8 mouse cellular contexts compared by ENCODE assay signal in the genomic region with DNA sequence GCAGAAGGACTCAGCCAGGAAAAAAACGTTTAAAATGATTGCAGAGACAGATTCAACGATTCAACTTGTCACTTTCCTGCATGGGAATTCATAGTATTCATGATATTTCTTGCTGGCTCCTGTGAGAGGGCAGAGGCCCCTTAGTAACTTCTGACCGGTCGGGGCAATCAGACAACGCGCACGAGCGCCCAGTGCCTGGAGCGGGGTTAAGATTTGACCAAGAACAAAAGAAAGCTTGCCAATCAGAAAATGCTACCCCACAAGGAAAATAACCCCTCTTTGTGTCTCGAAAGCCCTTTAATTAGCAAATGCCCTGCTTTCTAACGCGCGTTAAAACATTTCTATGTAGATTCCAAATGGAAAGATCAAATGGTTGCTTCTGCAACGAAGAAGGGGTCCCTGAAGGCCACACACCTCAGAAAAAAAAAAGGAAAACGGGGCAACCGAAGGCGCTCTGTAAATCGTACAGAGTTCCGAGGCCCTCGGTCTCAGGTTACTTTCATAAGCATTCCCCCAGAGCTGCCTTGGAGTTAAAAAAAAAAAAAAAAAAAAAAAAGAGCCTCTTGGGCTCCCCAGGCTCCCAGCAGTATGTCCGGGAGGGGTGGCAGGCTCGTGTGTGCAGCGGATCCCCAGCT. TPM values are rescaled to one million over a fixed set of nuclear protein-coding genes. Genes with fewer than 3 reads are reported as not detected.
DNase-seq lines count a peak whose midpoint lies in the region; ATAC-seq and TF ChIP-seq lines count a peak whose summit lies in the region.

No protein-coding gene starts in this region.

- peaks cover 16% of the 10 kb centered on the region for H3K36me3 ChIP-seq in megakaryocyte, embryonic 14.5 days (replicated peaks; ENCODE audit: low read length)
- H3K36me3 ChIP-seq in embryonic facial prominence, embryonic 11.5 days (replicated peaks; ENCODE audit: control insufficient read depth, insufficient read depth, low read depth, low read length) = no peaks in the 10 kb centered on the region
- no peaks in the 10 kb centered on the region for H3K36me3 ChIP-seq in intestine, embryonic 15.5 days
- no peaks in the 10 kb centered on the region for H3K36me3 ChIP-seq in liver, postnatal 0 days (replicated peaks; ENCODE audit: insufficient read depth, low read length)

- H3K27me3 ChIP-seq in megakaryocyte, embryonic 14.5 days (replicated peaks) = peaks cover 30% of the 10 kb centered on the region
- H3K27me3 ChIP-seq in embryonic facial prominence, embryonic 11.5 days (ENCODE audit: control insufficient read depth, insufficient read depth, low read length) = no peaks in the 10 kb centered on the region
- no peaks in the 10 kb centered on the region for H3K27me3 ChIP-seq in intestine, embryonic 15.5 days (replicated peaks)
- H3K27me3 ChIP-seq in liver, postnatal 0 days (ENCODE audit: insufficient read depth, low read length) = no peaks in the 10 kb centered on the region; the same call in 1 of the 2 replicates

- peak overlapping the region; percentile 47 for H3K4me2 ChIP-seq in embryonic facial prominence, embryonic 11.5 days (ENCODE audit: low read depth, low read length)
- H3K4me2 ChIP-seq in intestine, embryonic 15.5 days (replicated peaks) = peak overlapping the region; percentile 94
- H3K4me2 ChIP-seq in liver, postnatal 0 days (ENCODE audit: low read depth, low read length) = peak overlapping the region; percentile 100

- WGBS in embryonic facial prominence, embryonic 11.5 days = under 1% methylated on average over 23 of the region's 23 CpGs
- WGBS in intestine, embryonic 15.5 days = 2% methylated on average over 23 of the region's 23 CpGs
- 6% methylated on average over 23 of the region's 23 CpGs for WGBS in liver, postnatal 0 days (ENCODE audit: insufficient replicate concordance)

- TF ChIP-seq CTCF in liver, postnatal 0 days (IDR thresholded peaks at IDR 0.05; ENCODE audit: low read depth) = no peak

- H3K27ac ChIP-seq in embryonic facial prominence, embryonic 11.5 days (replicated peaks; ENCODE audit: low read depth, low read length) = peak overlapping the region; percentile 90
- peak overlapping the region; percentile 94 for H3K27ac ChIP-seq in intestine, embryonic 15.5 days
- H3K27ac ChIP-seq in liver, postnatal 0 days (ENCODE audit: low read depth) = peak overlapping the region; percentile 85

- H3K4me3 ChIP-seq in megakaryocyte, embryonic 14.5 days (replicated peaks) = peak overlapping the region; percentile 95
- H3K4me3 ChIP-seq in embryonic facial prominence, embryonic 11.5 days (ENCODE audit: low read depth, low read length) = peak overlapping the region; percentile 87
- H3K4me3 ChIP-seq in intestine, embryonic 15.5 days (replicated peaks) = peak overlapping the region; percentile 80
- peak overlapping the region; percentile 69 for H3K4me3 ChIP-seq in liver, postnatal 0 days (ENCODE audit: low read depth, low read length)

- no peak for DNase-seq in embryonic facial prominence, embryonic 11.5 days (ENCODE audit: low spot score)
- DNase-seq in liver, postnatal 0 days = no peak
- DNase-seq in spleen, adult 12 weeks (ENCODE audit: low spot score) = no peak
- no peak for DNase-seq in frontal cortex, postnatal 36 days (ENCODE audit: low spot score in 2 of 2)
- DNase-seq in adrenal gland, adult 18-20 months (ENCODE audit: low spot score in 2 of 2) = no peak

- H3K4me1 ChIP-seq in megakaryocyte, embryonic 14.5 days = peaks cover 49% of the 10 kb centered on the region
- no peaks in the 10 kb centered on the region for H3K4me1 ChIP-seq in embryonic facial prominence, embryonic 11.5 days (ENCODE audit: control insufficient read depth, insufficient read depth, low read length)
- H3K4me1 ChIP-seq in intestine, embryonic 15.5 days (replicated peaks) = peaks cover 29% of the 10 kb centered on the region
- H3K4me1 ChIP-seq in liver, postnatal 0 days (ENCODE audit: insufficient read depth) = peaks cover 30% of the 10 kb centered on the region

- H3K9ac ChIP-seq in embryonic facial prominence, embryonic 11.5 days (replicated peaks; ENCODE audit: low read length) = peak overlapping the region; percentile 54
- H3K9ac ChIP-seq in intestine, embryonic 15.5 days = peak overlapping the region; percentile 48
- peak overlapping the region; percentile 56 for H3K9ac ChIP-seq in liver, postnatal 0 days (replicated peaks)

- no peak for ATAC-seq in megakaryocyte, adult 5-6 weeks (ENCODE audit: poor library complexity, severe bottlenecking)
- ATAC-seq in embryonic facial prominence, embryonic 11.5 days (replicated peaks; ENCODE audit: insufficient number of reproducible peaks, low FRiP score, low TSS enrichment, low read depth) = peak; percentile 73
- no peak for ATAC-seq in intestine, embryonic 15.5 days
- ATAC-seq in liver, postnatal 0 days = no peak

- no peak for TF ChIP-seq EP300 in liver, postnatal 0 days (IDR thresholded peaks at IDR 0.05; ENCODE audit: low read depth)

- peaks cover 9% of the 10 kb centered on the region for H3K9me3 ChIP-seq in megakaryocyte, embryonic 14.5 days
- H3K9me3 ChIP-seq in embryonic facial prominence, embryonic 11.5 days (replicated peaks; ENCODE audit: control insufficient read depth, low read length) = no peaks in the 10 kb centered on the region
- no peaks in the 10 kb centered on the region for H3K9me3 ChIP-seq in intestine, embryonic 15.5 days
- H3K9me3 ChIP-seq in liver, postnatal 0 days (ENCODE audit: low read length) = no peaks in the 10 kb centered on the region

RNA-seq across cellular contexts. Expression of gene Fzd7, which starts 1.3 kb away (rescaled TPM):
- polyA plus RNA-seq in megakaryocyte, embryonic 14.5 days (2012; ENCODE audit: insufficient read depth, low replicate concordance) = 0.31 and 0.60 TPM in 2 replicates
- total RNA-seq in megakaryocyte, adult 5-6 weeks (2015) = 4.7 and 5.9 TPM in 2 replicates
- total RNA-seq in megakaryocyte, adult 5-6 weeks (2017) = 3.2 and 3.9 TPM in 2 replicates
- 19.3 and 21.6 TPM in 2 replicates for polyA plus RNA-seq in embryonic facial prominence, embryonic 11.5 days (2014; fragmentation: Nextera tagmentation; extraction: Ambion mirVana)
- polyA plus RNA-seq in intestine, embryonic 15.5 days (2015; fragmentation: Nextera tagmentation; extraction: Ambion mirVana) = 6.3 and 7.5 TPM in 2 replicates
- polyA plus RNA-seq in liver, postnatal 0 days (2015; fragmentation: Nextera tagmentation; extraction: Ambion mirVana) = 0.76 and 0.99 TPM in 2 replicates
- 10 to 100 TPM in 1 of 2 experiments, 1 to 10 TPM in 1; 9.9 to 15.2 TPM for total RNA-seq in adrenal gland, adult 18-20 months (2021)

RNA-seq across cellular contexts. Expression of gene Gm973, which starts 35.1 kb away (rescaled TPM):
- not detected in 2 replicates for polyA plus RNA-seq in megakaryocyte, embryonic 14.5 days (2012; ENCODE audit: insufficient read depth, low replicate concordance)
- total RNA-seq in megakaryocyte, adult 5-6 weeks (2015) = 0.47 and 2.9 TPM in 2 replicates
- 2.8 and 9.0 TPM in 2 replicates for total RNA-seq in megakaryocyte, adult 5-6 weeks (2017)
- 2.3 and 3.7 TPM in 2 replicates for polyA plus RNA-seq in embryonic facial prominence, embryonic 11.5 days (2014; fragmentation: Nextera tagmentation; extraction: Ambion mirVana)
- 0.43 and 0.76 TPM in 2 replicates for polyA plus RNA-seq in intestine, embryonic 15.5 days (2015; fragmentation: Nextera tagmentation; extraction: Ambion mirVana)
- not detected in 2 replicates for polyA plus RNA-seq in liver, postnatal 0 days (2015; fragmentation: Nextera tagmentation; extraction: Ambion mirVana)
- total RNA-seq in adrenal gland, adult 18-20 months (2021) = 10 to 100 TPM in 1 of 2 experiments, 1 to 10 TPM in 1; 2.7 to 31.5 TPM

Comparison
In these comparisons a context has a peak if more than half of its experiments do, and no peak if none do; other contexts are left out.
1. H3K4me2 ChIP-seq: peak in every context shown above with its lines; median percentile 100 in liver, postnatal 0 days; 94 in intestine, embryonic 15.5 days; 47 in embryonic facial prominence, embryonic 11.5 days.